Comparison of ENCODE assay signal across 8 mouse cellular contexts in genomic region chr1:134405509-134406413, GRCm38 (mm10). TPM values are rescaled to one million over a fixed set of nuclear protein-coding genes. Genes with fewer than 3 reads are reported as not detected.
DNase-seq lines count a peak whose midpoint lies in the region; ATAC-seq and TF ChIP-seq lines count a peak whose summit lies in the region.

Cyb5r1 (plus strand) TSS chr1:134405559.

- H3K79me2 ChIP-seq in heart, adult 2 months (replicated peaks; ENCODE audit: control insufficient read depth, insufficient read depth, low read length) = no peaks in the 10 kb centered on the region

- H3K27me3 ChIP-seq in embryonic facial prominence, embryonic 15.5 days = no peaks in the 10 kb centered on the region
- H3K27me3 ChIP-seq in heart, adult 2 months (ENCODE audit: control insufficient read depth, insufficient read depth, low read length) = no peaks in the 10 kb centered on the region
- H3K27me3 ChIP-seq in limb, embryonic 13.5 days = no peaks in the 10 kb centered on the region
- H3K27me3 ChIP-seq in midbrain, embryonic 15.5 days (replicated peaks) = no peaks in the 10 kb centered on the region

- ATAC-seq in embryonic facial prominence, embryonic 15.5 days (ENCODE audit: insufficient number of reproducible peaks, low FRiP score, low TSS enrichment, low read depth) = peak; percentile 96
- ATAC-seq in limb, embryonic 13.5 days (ENCODE audit: low FRiP score, low read depth) = peak; percentile 99
- peak; percentile 91 for ATAC-seq in midbrain, embryonic 15.5 days (replicated peaks)

- 0 out of 2 replicates have a peak, but pooled peaks have one; percentile 11 for TF ChIP-seq EP300 in heart, adult 2 months (IDR thresholded peaks at IDR 0.05; ENCODE audit: insufficient read depth, low read depth, low read length)

- H3K36me3 ChIP-seq in embryonic facial prominence, embryonic 15.5 days = peaks cover 24% of the 10 kb centered on the region
- no peaks in the 10 kb centered on the region for H3K36me3 ChIP-seq in heart, adult 2 months (ENCODE audit: control insufficient read depth, insufficient read depth, low read length)
- peaks cover 31% of the 10 kb centered on the region for H3K36me3 ChIP-seq in limb, embryonic 13.5 days
- H3K36me3 ChIP-seq in midbrain, embryonic 15.5 days (replicated peaks) = no peaks in the 10 kb centered on the region

- intact Hi-C loops in heart, adult 2 months (cut with DNase I) = no loop called here

- H3K4me3 ChIP-seq in embryonic facial prominence, embryonic 15.5 days (replicated peaks) = peak within 1 kb of the TSS; percentile 74
- peak within 1 kb of the TSS; percentile 95 for H3K4me3 ChIP-seq in heart, adult 2 months
- peak within 1 kb of the TSS; percentile 70 for H3K4me3 ChIP-seq in limb, embryonic 13.5 days
- H3K4me3 ChIP-seq in midbrain, embryonic 15.5 days = peak within 1 kb of the TSS; percentile 65

- peak within 1 kb of the TSS; percentile 67 for H3K27ac ChIP-seq in embryonic facial prominence, embryonic 15.5 days (replicated peaks)
- peak within 1 kb of the TSS; percentile 76 for H3K27ac ChIP-seq in heart, adult 2 months
- peak within 1 kb of the TSS; percentile 56 for H3K27ac ChIP-seq in limb, embryonic 13.5 days
- H3K27ac ChIP-seq in midbrain, embryonic 15.5 days = 0 out of 2 replicates have a peak within 1 kb of the TSS, but pooled peaks have one; percentile 2

- H3K9me3 ChIP-seq in embryonic facial prominence, embryonic 15.5 days (replicated peaks) = no peaks in the 10 kb centered on the region
- H3K9me3 ChIP-seq in limb, embryonic 13.5 days = no peaks in the 10 kb centered on the region
- H3K9me3 ChIP-seq in midbrain, embryonic 15.5 days = no peaks in the 10 kb centered on the region

- H3K9ac ChIP-seq in embryonic facial prominence, embryonic 15.5 days = peak within 1 kb of the TSS; percentile 62
- H3K9ac ChIP-seq in heart, adult 2 months (ENCODE audit: low read depth, low read length) = peak within 1 kb of the TSS; percentile 83
- H3K9ac ChIP-seq in limb, embryonic 13.5 days = peak within 1 kb of the TSS; percentile 81
- H3K9ac ChIP-seq in midbrain, embryonic 15.5 days = peak within 1 kb of the TSS; percentile 57

- WGBS in embryonic facial prominence, embryonic 15.5 days = under 1% methylated on average over 43 of the region's 43 CpGs
- WGBS in heart, adult 2 months = 2% methylated on average over 43 of the region's 43 CpGs
- under 1% methylated on average over 43 of the region's 43 CpGs for WGBS in limb, embryonic 13.5 days
- under 1% methylated on average over 43 of the region's 43 CpGs for WGBS in midbrain, embryonic 15.5 days

- TF ChIP-seq POLR2A in heart, adult 2 months (IDR thresholded peaks at IDR 0.05; ENCODE audit: insufficient read depth, low read depth, low read length) = peak; percentile 78

- H3K4me1 ChIP-seq in embryonic facial prominence, embryonic 15.5 days = peaks cover 21% of the 10 kb centered on the region
- H3K4me1 ChIP-seq in heart, adult 2 months (ENCODE audit: control insufficient read depth, insufficient read depth, low read length) = no peaks in the 10 kb centered on the region
- peaks cover 10% of the 10 kb centered on the region for H3K4me1 ChIP-seq in limb, embryonic 13.5 days
- peaks cover 8% of the 10 kb centered on the region for H3K4me1 ChIP-seq in midbrain, embryonic 15.5 days

- TF ChIP-seq CTCF in heart, adult 2 months (IDR thresholded peaks at IDR 0.05) = no peak

- peak; percentile 87 for DNase-seq in 416B (ENCODE audit: low read depth)
- DNase-seq in adrenal gland, postnatal 36 days = peak; percentile 89 to 92
- DNase-seq in heart, adult 2 months = peak; percentile 90 to 91
- peak; percentile 77 to 82 for DNase-seq in kidney, adult 8-10 months
- DNase-seq in spleen, postnatal 10 days (ENCODE audit: low spot score in 2 of 2) = peak; percentile 74 to 80

- peak within 1 kb of the TSS; percentile 66 for H3K4me2 ChIP-seq in embryonic facial prominence, embryonic 15.5 days (replicated peaks)
- peak within 1 kb of the TSS; percentile 78 for H3K4me2 ChIP-seq in limb, embryonic 13.5 days (replicated peaks)
- peak within 1 kb of the TSS; percentile 95 for H3K4me2 ChIP-seq in midbrain, embryonic 15.5 days

RNA-seq across cellular contexts. Expression of gene Cyb5r1, which starts in this region (rescaled TPM):
- total RNA-seq in adrenal gland, postnatal 36 days (2021) = 10 to 100 TPM; 28.6 to 55.4 TPM
- polyA plus RNA-seq in embryonic facial prominence, embryonic 15.5 days (2015; fragmentation: Nextera tagmentation; extraction: Ambion mirVana) = 41.0 and 41.2 TPM in 2 replicates
- total RNA-seq in heart, adult 2 months (2021) = 10 to 100 TPM; 21.0 to 24.1 TPM
- 41.8 and 42.8 TPM in 2 replicates for polyA plus RNA-seq in heart, adult 2 months (2012; rRNA removed)
- polyA plus RNA-seq in limb, embryonic 13.5 days (2015; fragmentation: Nextera tagmentation; extraction: Ambion mirVana) = 41.9 and 43.1 TPM in 2 replicates
- 12.6 and 13.3 TPM in 2 replicates for polyA plus RNA-seq in midbrain, embryonic 15.5 days (2015; fragmentation: Nextera tagmentation; extraction: Ambion mirVana)

Comparison
In these comparisons a context has a peak if more than half of its experiments do, and no peak if none do; other contexts are left out.
1. Peak in every context shown above with its lines: DNase-seq, ATAC-seq, H3K4me3 ChIP-seq and H3K27ac ChIP-seq.
2. H3K27ac ChIP-seq: peak in every context shown above with its lines; median percentile 76 in heart, adult 2 months; 67 in embryonic facial prominence, embryonic 15.5 days; 56 in limb, embryonic 13.5 days; 2 in midbrain, embryonic 15.5 days.